Mouse (Mus musculus): ENCODE measurements around the gene Vps11. TPM values are rescaled to one million over a fixed set of nuclear protein-coding genes. Genes with fewer than 3 reads are reported as not detected.

Gene Vps11
- polyA plus RNA-seq, 1 experiment: 44.7 TPM

DNA sequence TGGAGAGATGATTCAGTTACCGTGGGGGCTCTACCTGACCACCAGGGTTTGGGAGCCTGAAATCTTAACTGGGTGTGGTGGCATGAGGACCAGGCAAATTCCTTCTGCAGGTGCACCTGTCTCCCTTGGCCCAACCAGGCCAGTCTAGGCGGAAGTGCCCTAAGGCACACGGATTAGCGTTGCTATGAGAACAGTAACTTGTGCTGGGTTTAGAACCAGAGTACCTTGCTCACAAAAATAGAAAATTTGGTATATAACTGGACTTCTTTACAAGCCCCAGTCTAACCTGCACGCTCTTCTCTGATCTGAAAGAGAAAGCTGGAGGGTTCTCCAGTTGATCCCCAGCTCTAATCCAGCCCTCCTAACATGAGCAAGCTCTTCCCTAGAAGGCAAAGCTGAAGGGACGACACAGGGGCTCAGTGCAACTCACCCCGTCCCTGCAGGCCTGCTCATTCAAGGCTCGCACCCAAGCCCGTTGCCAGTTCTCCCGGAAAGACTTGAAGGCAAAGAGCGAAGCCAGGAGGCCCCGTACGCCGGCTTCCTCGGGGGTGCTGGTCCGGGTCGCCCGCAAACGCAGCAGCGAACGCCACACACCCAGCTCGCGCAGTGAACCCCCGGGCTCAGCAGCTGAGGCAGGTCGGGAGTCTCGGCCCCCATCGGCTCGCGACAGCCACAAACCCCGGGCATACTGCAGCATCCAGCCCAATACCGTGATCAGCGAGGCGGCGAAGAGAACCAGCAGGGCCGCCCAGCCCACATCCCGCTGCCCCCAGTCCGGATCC, 42.2 kb downstream of the Vps11 start:
- Histone ChIP-seq H3K4me3 (ENCODE audit: insufficient read depth, low read length) (peak overlapping the region; percentile 94), H3K27ac (ENCODE audit: insufficient read depth, low read depth, low read length) (peak overlapping the region; percentile 74), H3K4me1 (ENCODE audit: control insufficient read depth, insufficient read depth, low read length) (peaks cover 30% of the 10 kb centered on the region)
- no peak for TF ChIP-seq POLR2A (IDR thresholded peaks at IDR 0.05; ENCODE audit: borderline replicate concordance, low read depth, low read length)
- no peak for TF ChIP-seq CTCF (IDR thresholded peaks at IDR 0.05; ENCODE audit: low read depth, low read length)

DNA sequence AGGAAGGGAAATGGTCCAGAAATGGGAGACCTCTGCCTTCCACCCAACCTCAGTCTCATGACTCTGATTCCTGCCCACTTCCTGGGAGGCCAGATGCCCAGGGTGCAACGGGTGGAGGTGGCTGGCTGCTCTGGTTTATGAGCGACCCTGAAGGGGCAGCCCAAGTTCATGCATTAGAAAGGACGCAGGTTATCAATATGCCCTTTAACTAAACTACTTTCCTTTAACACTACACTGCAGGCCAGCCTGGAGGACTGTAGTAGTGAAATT, 42.7 kb downstream of the Vps11 start:
- TF ChIP-seq CTCF (IDR thresholded peaks at IDR 0.05; ENCODE audit: low read depth, low read length) (no peak), POLR2A (IDR thresholded peaks at IDR 0.05; ENCODE audit: borderline replicate concordance, low read depth, low read length) (no peak)
- peak overlapping the region; percentile 94 for H3K4me3 ChIP-seq (ENCODE audit: insufficient read depth, low read length)
- H3K27ac ChIP-seq (ENCODE audit: insufficient read depth, low read depth, low read length): peak overlapping the region; percentile 74
- H3K4me1 ChIP-seq (ENCODE audit: control insufficient read depth, insufficient read depth, low read length): peaks cover 30% of the 10 kb centered on the region

DNA sequence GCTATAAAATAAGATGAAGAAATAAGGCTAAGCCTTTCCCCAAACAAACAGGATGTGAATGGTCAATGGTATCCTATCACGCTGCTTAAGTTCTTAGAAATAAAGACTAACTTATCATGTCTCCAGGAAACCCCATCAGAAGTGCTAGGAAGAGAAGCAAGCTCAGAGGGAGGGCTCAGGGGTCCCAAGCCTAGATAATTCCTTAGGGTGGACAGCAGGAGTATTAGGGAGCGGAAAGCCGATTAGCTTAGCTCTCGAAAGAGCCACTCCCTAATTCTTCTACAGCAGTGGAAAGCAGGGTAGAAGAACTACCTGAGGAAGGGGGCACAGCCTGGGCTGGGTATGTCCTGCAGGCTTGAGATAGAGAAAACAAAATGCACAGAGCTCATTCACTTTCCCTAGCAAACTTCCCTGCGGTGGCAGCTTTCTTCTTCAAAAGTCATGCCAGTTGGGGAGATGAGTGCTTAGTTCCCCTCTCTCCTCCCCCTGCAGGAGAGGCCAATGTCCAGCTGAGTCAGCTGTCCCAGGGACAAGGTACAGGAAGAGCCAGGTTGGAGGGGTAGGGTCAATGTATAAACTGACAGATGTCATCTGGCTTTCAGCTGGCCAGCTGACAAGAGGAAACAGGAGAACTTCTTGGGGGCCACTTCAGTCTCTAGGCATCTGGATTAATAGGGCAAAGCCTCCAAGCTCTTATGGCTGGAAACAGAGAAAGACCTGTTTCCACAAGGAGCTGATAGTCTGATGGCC, 43.2 kb downstream of the Vps11 start:
- peaks cover 30% of the 10 kb centered on the region for H3K4me1 ChIP-seq (ENCODE audit: control insufficient read depth, insufficient read depth, low read length)
- H3K4me3 ChIP-seq (ENCODE audit: insufficient read depth, low read length): peak overlapping the region; percentile 94
- H3K27ac ChIP-seq (ENCODE audit: insufficient read depth, low read depth, low read length): peak overlapping the region; percentile 74
- TF ChIP-seq CTCF (IDR thresholded peaks at IDR 0.05; ENCODE audit: low read depth, low read length) (no peak), POLR2A (IDR thresholded peaks at IDR 0.05; ENCODE audit: borderline replicate concordance, low read depth, low read length) (no peak)

DNA sequence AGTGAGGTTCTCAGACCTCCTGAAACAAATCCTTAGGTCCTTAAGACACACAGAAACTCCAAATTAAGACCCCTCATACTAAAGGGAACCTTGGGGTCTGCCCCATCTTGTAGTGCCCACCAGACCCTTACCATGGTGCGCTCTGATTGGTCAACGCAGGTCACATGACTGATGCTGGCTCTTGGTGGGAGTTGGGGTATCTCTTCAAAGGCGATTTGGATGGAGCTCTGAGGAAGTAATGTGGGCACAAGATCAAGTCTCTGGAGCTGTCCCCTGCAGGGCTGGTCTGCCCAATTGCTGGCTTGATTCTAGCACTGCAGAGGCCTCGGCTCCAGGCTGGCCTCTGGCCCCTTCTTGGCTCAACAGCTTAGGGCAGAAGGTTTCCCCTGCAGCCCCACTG, 44.0 kb downstream of the Vps11 start:
- peak overlapping the region; percentile 74; the same call in 1 of the 2 replicates for H3K27ac ChIP-seq (ENCODE audit: insufficient read depth, low read depth, low read length)
- H3K4me1 ChIP-seq (ENCODE audit: control insufficient read depth, insufficient read depth, low read length): peaks cover 29% of the 10 kb centered on the region
- peak overlapping the region; percentile 94 for H3K4me3 ChIP-seq (ENCODE audit: insufficient read depth, low read length)
- TF ChIP-seq CTCF (IDR thresholded peaks at IDR 0.05; ENCODE audit: low read depth, low read length): no peak
- TF ChIP-seq POLR2A (IDR thresholded peaks at IDR 0.05; ENCODE audit: borderline replicate concordance, low read depth, low read length): no peak

DNA sequence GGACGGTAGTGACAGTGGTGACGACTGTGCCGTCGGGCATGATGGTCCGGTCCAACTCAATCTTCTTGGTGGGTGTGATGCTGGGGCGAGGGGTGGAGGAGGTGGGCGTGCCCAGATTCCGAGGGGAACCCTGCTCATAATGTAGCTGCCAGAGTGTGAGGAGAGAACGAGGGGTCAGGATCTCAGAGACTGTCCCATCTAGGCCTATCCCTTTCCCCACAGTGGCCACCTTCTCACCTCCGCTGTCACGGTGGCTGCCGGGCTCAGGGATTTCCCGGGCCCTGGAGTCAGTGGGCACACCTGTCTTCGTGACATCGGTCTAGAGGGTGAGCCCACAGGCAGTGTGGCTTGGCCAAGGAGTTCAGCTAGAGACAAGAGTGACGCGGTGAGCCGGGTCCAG, 46.6 kb downstream of the Vps11 start:
- Histone ChIP-seq H3K27ac (ENCODE audit: insufficient read depth, low read depth, low read length) (no peak overlapping the region), H3K4me3 (ENCODE audit: insufficient read depth, low read length) (no peak overlapping the region), H3K4me1 (ENCODE audit: control insufficient read depth, insufficient read depth, low read length) (peaks cover 22% of the 10 kb centered on the region)
- TF ChIP-seq CTCF (IDR thresholded peaks at IDR 0.05; ENCODE audit: low read depth, low read length) (no peak), POLR2A (IDR thresholded peaks at IDR 0.05; ENCODE audit: borderline replicate concordance, low read depth, low read length) (no peak)

DNA sequence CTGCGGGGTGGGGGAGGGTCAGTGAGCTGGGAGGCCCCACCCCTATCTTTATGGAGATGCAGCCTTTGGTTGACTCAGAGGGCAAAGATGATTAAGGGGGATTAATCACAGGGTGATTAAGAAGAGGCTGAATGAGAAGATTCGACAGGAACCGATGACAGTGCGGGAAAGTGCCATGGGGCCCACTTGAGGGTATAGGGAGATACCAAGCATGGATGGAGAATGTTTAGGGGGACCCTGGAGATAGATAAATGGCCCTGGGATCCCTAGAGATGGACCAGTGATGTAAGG, 47.3 kb downstream of the Vps11 start:
- no peak overlapping the region for H3K4me3 ChIP-seq (ENCODE audit: insufficient read depth, low read length)
- peaks cover 22% of the 10 kb centered on the region for H3K4me1 ChIP-seq (ENCODE audit: control insufficient read depth, insufficient read depth, low read length)
- TF ChIP-seq CTCF (IDR thresholded peaks at IDR 0.05; ENCODE audit: low read depth, low read length) (no peak), POLR2A (IDR thresholded peaks at IDR 0.05; ENCODE audit: borderline replicate concordance, low read depth, low read length) (no peak)
- no peak overlapping the region for H3K27ac ChIP-seq (ENCODE audit: insufficient read depth, low read depth, low read length)

DNA sequence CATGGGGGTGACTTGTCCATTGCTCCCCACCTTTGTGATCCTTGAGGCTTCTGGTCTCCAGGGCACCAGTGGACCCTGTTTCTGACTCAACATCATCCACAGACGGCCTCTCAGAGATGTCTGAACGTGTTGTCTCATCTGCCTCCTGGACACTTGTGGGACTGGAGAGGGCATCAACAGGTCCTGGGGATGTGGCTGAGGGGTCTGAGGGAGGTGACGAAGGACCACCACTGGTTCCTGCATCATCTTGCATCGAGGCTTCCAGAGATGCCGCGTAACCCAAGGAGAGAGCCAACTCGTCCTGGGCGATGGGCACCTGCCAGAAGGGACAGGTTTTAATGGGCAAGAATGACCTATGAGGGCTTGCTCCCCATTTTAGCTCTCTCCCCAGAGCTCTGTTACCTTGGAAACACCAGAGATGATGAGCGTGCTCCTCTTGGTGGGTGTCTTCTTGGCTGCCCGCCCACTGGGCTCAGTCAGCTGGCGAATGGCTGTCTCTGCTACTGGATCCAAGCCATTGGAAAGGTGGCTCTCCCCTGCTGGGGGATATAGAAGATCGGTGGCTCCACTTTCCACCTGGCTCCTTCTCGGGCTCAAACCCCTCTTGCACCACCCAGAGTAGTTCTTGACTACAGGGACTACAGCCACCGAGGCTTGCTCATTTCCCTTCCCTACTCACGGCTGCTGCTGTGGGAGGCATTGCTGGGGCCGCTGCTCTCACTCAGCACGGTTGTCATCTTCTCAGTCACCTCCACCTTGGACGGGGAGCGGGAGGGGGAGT, 47.8 kb downstream of the Vps11 start:
- Histone ChIP-seq H3K4me1 (ENCODE audit: control insufficient read depth, insufficient read depth, low read length) (peaks cover 22% of the 10 kb centered on the region), H3K27ac (ENCODE audit: insufficient read depth, low read depth, low read length) (no peak overlapping the region), H3K4me3 (ENCODE audit: insufficient read depth, low read length) (no peak overlapping the region)
- TF ChIP-seq POLR2A (IDR thresholded peaks at IDR 0.05; ENCODE audit: borderline replicate concordance, low read depth, low read length) (no peak), CTCF (IDR thresholded peaks at IDR 0.05; ENCODE audit: low read depth, low read length) (no peak)

DNA sequence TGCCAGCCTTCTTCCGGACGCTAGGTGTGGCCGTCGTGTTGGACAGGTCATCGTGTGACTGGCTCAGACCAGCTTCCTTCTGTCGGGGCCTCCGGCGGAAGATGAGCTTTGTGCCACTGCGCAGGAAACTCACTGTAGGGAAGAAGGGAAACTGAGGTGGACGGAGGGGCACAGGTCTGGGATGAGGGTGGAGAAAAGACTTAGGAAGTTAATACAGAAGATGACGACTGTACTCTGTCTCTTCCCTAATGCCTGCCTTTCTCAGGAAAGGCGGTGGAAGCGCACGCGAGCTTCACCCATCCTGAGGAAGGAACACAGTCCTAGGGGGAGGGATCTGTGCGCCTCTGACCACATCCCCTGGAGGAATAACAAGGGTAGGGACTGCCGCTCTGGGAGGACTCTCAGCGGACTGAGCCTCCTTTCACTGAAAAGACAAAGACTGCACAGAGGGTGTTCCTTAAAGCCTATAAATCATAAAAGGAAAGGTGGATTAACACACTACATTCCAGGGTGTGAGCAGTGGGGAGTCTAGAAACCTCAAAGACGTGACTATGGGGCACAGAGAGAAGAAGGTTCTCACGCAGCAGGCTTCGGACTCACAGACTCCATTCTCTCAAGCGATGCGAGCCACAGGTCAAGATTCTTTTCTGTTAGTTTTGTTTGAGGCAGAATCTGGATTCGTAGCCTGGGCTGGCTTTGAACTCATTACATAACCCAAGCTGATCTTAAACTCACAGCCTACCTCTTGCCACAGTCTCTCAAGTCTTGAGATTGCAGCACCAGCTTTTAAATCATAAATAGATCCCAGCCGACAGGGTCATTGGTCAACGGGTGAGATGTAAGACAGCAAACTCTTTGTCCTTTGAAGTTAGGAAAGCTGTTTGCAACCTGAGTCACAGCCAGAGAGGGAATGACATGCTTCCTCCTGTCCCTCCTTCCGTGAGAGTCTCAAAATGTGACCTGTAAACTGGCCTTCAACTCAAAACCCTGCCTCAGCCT, 50.0 kb downstream of the Vps11 start:
- peaks cover 8% of the 10 kb centered on the region for H3K4me1 ChIP-seq (ENCODE audit: control insufficient read depth, insufficient read depth, low read length)
- H3K4me3 ChIP-seq (ENCODE audit: insufficient read depth, low read length): no peak overlapping the region
- TF ChIP-seq POLR2A (IDR thresholded peaks at IDR 0.05; ENCODE audit: borderline replicate concordance, low read depth, low read length): no peak
- no peak for TF ChIP-seq CTCF (IDR thresholded peaks at IDR 0.05; ENCODE audit: low read depth, low read length)
- no peak overlapping the region for H3K27ac ChIP-seq (ENCODE audit: insufficient read depth, low read depth, low read length)

DNA sequence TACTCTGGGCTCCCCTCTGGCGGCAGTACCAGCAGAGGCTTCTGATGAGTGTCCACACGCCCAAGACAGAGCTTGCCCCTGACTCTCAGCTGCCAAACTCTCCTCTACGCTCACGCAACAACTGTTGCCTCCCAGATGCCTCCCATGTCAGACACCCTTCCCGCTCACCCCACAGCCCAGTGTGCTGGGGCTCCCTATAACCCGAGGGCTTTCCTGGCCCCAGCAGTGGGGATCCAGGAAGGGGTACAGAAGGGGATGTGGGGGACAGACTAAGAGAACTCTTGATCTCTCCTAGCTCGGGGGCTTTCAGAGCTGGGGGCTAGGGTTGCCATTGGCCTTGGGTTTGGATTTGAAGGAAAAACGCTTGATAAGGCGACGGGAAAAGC, 50.7 kb downstream of the Vps11 start:
- Histone ChIP-seq H3K27ac (ENCODE audit: insufficient read depth, low read depth, low read length) (no peak overlapping the region), H3K4me3 (ENCODE audit: insufficient read depth, low read length) (no peak overlapping the region), H3K4me1 (ENCODE audit: control insufficient read depth, insufficient read depth, low read length) (peaks cover 7% of the 10 kb centered on the region)
- TF ChIP-seq CTCF (IDR thresholded peaks at IDR 0.05; ENCODE audit: low read depth, low read length) (no peak), POLR2A (IDR thresholded peaks at IDR 0.05; ENCODE audit: borderline replicate concordance, low read depth, low read length) (no peak)
